In the genomic region with DNA sequence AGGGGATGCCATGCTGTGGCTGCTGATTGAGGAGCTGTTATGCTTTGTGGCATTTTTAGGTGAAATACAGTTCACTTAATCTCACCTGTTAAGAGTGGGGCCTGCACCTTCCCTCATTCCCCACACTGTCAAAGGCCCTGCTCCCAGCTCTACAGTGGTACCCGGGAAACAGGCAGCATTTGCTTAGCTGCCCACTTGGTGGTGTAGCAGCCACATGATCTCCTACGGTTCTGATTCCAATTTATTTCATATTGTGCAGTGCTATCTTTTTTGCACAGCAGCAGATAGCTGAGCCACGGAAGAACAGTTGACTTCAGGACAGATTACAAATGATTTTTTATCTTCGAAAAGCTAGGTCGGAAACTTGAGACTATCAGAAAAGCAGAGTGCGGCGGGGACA, we compare ENCODE assay signal across 30 mouse cellular contexts.
A peak's percentile ranks its signal among the peaks of the same experiment; 100 is the strongest.
DNase-seq lines count a peak whose midpoint lies in the region; ATAC-seq and TF ChIP-seq lines count a peak whose summit lies in the region.
"Had no signal": no experiment of that assay in that cellular context is flagged by ENCODE, and none has a peak within 500 bp of the region (broad histone marks: within the 10 kb centered on the region; RNA-seq: fewer than 3 reads in every experiment).

No protein-coding gene starts in this region.

- peak; percentile 63 for TF ChIP-seq CTCF in hindbrain, postnatal 0 days (IDR thresholded peaks at IDR 0.05; ENCODE audit: low read depth)

- no peak overlapping the region for H3K9ac ChIP-seq in hindbrain, postnatal 0 days (replicated peaks; ENCODE audit: low read length)
- H3K9ac ChIP-seq in hindbrain, embryonic 13.5 days, result no peak overlapping the region
- H3K9ac ChIP-seq: embryonic facial prominence, embryonic 13.5 days; forebrain, embryonic 12.5 days; liver, embryonic 15.5 days; lung, embryonic 15.5 days had no signal

- no peaks in the 10 kb centered on the region for H3K27me3 ChIP-seq in hindbrain, postnatal 0 days (ENCODE audit: insufficient read depth, low read length)
- no peaks in the 10 kb centered on the region for H3K27me3 ChIP-seq in hindbrain, embryonic 13.5 days
- no peaks in the 10 kb centered on the region for H3K27me3 ChIP-seq in megakaryocyte, embryonic 14.5 days (replicated peaks)
- H3K27me3 ChIP-seq: CH12.LX; embryonic facial prominence, embryonic 13.5 days; forebrain, embryonic 12.5 days; liver, embryonic 15.5 days; lung, embryonic 15.5 days had no signal

- H3K4me2 ChIP-seq in hindbrain, postnatal 0 days (ENCODE audit: low read depth, low read length), result no peak overlapping the region
- H3K4me2 ChIP-seq in hindbrain, embryonic 13.5 days, result no peak overlapping the region
- H3K4me2 ChIP-seq: embryonic facial prominence, embryonic 13.5 days; forebrain, embryonic 12.5 days; liver, embryonic 15.5 days; lung, embryonic 15.5 days had no signal

- peak; percentile 51; the same call in 1 of the 2 replicates for ATAC-seq in hindbrain, postnatal 0 days
- no peak for ATAC-seq in hindbrain, embryonic 13.5 days (ENCODE audit: low FRiP score)
- ATAC-seq in megakaryocyte, adult 5-6 weeks (ENCODE audit: poor library complexity, severe bottlenecking), result no peak
- ATAC-seq: inflammation-experienced regulatory T-cells, adult 6 months had no signal

- DNase-seq in hindbrain, postnatal 0 days (ENCODE audit: low spot score), result peak; percentile 63
- DNase-seq in right cerebral cortex, postnatal 10 days (ENCODE audit: low spot score in 2 of 2), result peak; percentile 51
- DNase-seq in right cerebral cortex, postnatal 4 days, result no peak
- no peak for DNase-seq in MN1 (ENCODE audit: low spot score)
- DNase-seq: adrenal gland, adult 8-10 months; B cell, adult 2 months; cerebellum, adult 2 months; cerebellum, postnatal 25 days; embryo, embryonic 11 days; gastrocnemius, postnatal 10 days; heart, postnatal 4 days; kidney, adult 18-20 months; kidney, postnatal 4 days; liver; lung, postnatal 36 days; thymus, postnatal 14 days had no signal

- H3K27ac ChIP-seq in hindbrain, postnatal 0 days, result no peak overlapping the region
- H3K27ac ChIP-seq in hindbrain, embryonic 13.5 days, result no peak overlapping the region
- H3K27ac ChIP-seq: embryonic facial prominence, embryonic 13.5 days; forebrain, embryonic 12.5 days; heart, embryonic 10.5 days; limb, embryonic 10.5 days; liver, embryonic 15.5 days; lung, embryonic 15.5 days had no signal

- H3K4me3 ChIP-seq in hindbrain, postnatal 0 days (ENCODE audit: low read length), result no peak overlapping the region
- no peak overlapping the region for H3K4me3 ChIP-seq in hindbrain, embryonic 13.5 days
- peak overlapping the region; percentile 54 for H3K4me3 ChIP-seq in megakaryocyte, embryonic 14.5 days (replicated peaks)
- H3K4me3 ChIP-seq: embryonic facial prominence, embryonic 13.5 days; erythroblast, embryonic 14.5 days; forebrain, embryonic 12.5 days; heart, embryonic 10.5 days; limb, embryonic 10.5 days; liver, embryonic 15.5 days; lung, embryonic 15.5 days; myocyte had no signal

- no peaks in the 10 kb centered on the region for H3K9me3 ChIP-seq in hindbrain, postnatal 0 days (ENCODE audit: low read length)
- no peaks in the 10 kb centered on the region for H3K9me3 ChIP-seq in hindbrain, embryonic 13.5 days
- peaks cover 74% of the 10 kb centered on the region for H3K9me3 ChIP-seq in megakaryocyte, embryonic 14.5 days
- H3K9me3 ChIP-seq: embryonic facial prominence, embryonic 13.5 days; forebrain, embryonic 12.5 days; heart, embryonic 10.5 days; limb, embryonic 10.5 days; liver, embryonic 15.5 days; lung, embryonic 15.5 days had no signal

- H3K4me1 ChIP-seq in hindbrain, postnatal 0 days (ENCODE audit: insufficient read depth, low read length), result 0 out of 2 replicates have a peak, but pooled peaks cover 4% of the 10 kb centered on the region
- no peaks in the 10 kb centered on the region for H3K4me1 ChIP-seq in hindbrain, embryonic 13.5 days (replicated peaks)
- H3K4me1 ChIP-seq in megakaryocyte, embryonic 14.5 days, result no peaks in the 10 kb centered on the region
- H3K4me1 ChIP-seq: embryonic facial prominence, embryonic 13.5 days; forebrain, embryonic 12.5 days; heart, embryonic 10.5 days; limb, embryonic 10.5 days; liver, embryonic 15.5 days; lung, embryonic 15.5 days had no signal

- H3K36me3 ChIP-seq in hindbrain, postnatal 0 days (ENCODE audit: insufficient read depth, low read length), result no peaks in the 10 kb centered on the region
- no peaks in the 10 kb centered on the region for H3K36me3 ChIP-seq in hindbrain, embryonic 13.5 days
- no peaks in the 10 kb centered on the region for H3K36me3 ChIP-seq in megakaryocyte, embryonic 14.5 days (replicated peaks; ENCODE audit: low read length)
- H3K36me3 ChIP-seq: embryonic facial prominence, embryonic 13.5 days; forebrain, embryonic 12.5 days; G1E; heart, embryonic 10.5 days; limb, embryonic 10.5 days; liver, embryonic 15.5 days; lung, embryonic 15.5 days had no signal

- 71% methylated on average over 7 of the region's 7 CpGs for WGBS in hindbrain, postnatal 0 days
- WGBS in hindbrain, embryonic 13.5 days, result 86% methylated on average over 7 of the region's 7 CpGs

Comparison
In these comparisons a context has a peak if more than half of its experiments do, and no peak if none do; other contexts are left out.
1. DNase-seq: peak in hindbrain, postnatal 0 days (single experiment) and right cerebral cortex, postnatal 10 days (2 of 2); none in right cerebral cortex, postnatal 4 days (single experiment) and MN1 (single experiment).